Mouse (Mus musculus): ENCODE measurements around the gene Gm42957. TPM values are rescaled to one million over a fixed set of nuclear protein-coding genes. Genes with fewer than 3 reads are reported as not detected.
"Not testable (repeated sequence)": the region's sequence is repeated elsewhere in the genome, so short reads cannot be mapped to it uniquely, and the experiment has no call there.

The Gm42957 gene
- polyA plus RNA-seq, 1 experiment from 2014 or later = 0.08 TPM

- Histone ChIP-seq H3K9me3 (no peaks in the 10 kb centered on the region), H3K27ac (replicated peaks) (no peak overlapping the region), H3K4me3 (peak overlapping the region; percentile 55), H3K4me1 (peaks cover 79% of the 10 kb centered on the region), H3K27me3 (no peaks in the 10 kb centered on the region), H3K9ac (replicated peaks) (no peak overlapping the region), H3K36me3 (no peaks in the 10 kb centered on the region), H3K4me2 (replicated peaks) (peak overlapping the region; percentile 98; the same call in 1 of the 2 replicates)
- WGBS = 85% methylated on average over 3 of the region's 3 CpGs
- no peak for ATAC-seq (replicated peaks)
Measured at GRCm38 (mm10) chr3:96599411-96599810, 35.9 kb upstream of the Gm42957 start.

DNA sequence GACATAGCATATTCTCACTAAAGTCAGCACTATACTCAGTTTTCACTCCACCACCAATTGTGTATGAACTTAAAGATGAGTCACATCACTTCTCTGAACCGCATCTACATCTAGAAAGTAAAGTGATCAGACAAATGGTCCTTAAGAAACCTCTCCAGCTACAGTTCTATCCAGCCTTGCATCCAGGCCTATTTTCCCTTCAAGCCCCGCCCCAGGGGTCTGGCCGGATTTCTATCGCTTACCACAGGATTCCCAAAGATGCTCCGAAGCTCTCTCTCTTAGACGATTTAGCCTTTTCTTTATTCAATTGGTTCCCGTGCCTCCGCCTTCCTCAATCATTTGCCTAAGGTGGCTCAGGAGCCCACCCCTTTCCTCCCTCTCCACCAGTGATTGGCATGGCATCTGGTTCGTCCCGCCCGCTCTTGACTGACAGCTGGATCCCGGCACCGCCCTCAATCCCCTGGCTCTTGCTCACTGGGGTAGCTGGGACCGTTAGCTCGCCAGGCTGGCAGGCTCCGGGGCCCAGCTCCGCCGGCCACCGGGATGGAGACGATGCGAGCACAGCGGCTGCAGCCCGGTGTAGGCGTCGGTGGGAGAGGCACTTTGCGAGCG, 34.5 kb upstream of the Gm42957 start, which contains the start of gene Lix1l:
TSS of gene Lix1l (plus strand) at position 511 of the 612 bp plus-strand sequence.
- ATAC-seq (replicated peaks) = peak; percentile 94
- H3K9me3 ChIP-seq = no peaks in the 10 kb centered on the region
- peaks cover 84% of the 10 kb centered on the region for H3K4me1 ChIP-seq
- under 1% methylated on average over 25 of the region's 27 CpGs for WGBS
- H3K9ac ChIP-seq (replicated peaks) = peak within 1 kb of the TSS; percentile 94
- H3K4me2 ChIP-seq (replicated peaks) = peak within 1 kb of the TSS; percentile 54
- no peaks in the 10 kb centered on the region for H3K27me3 ChIP-seq
- H3K36me3 ChIP-seq = no peaks in the 10 kb centered on the region
- peak within 1 kb of the TSS; percentile 96 for H3K27ac ChIP-seq (replicated peaks)
- H3K4me3 ChIP-seq = peak within 1 kb of the TSS; percentile 86

- Histone ChIP-seq H3K9ac (replicated peaks) (peak overlapping the region; percentile 94), H3K4me3 (peak overlapping the region; percentile 86), H3K27me3 (no peaks in the 10 kb centered on the region), H3K4me2 (replicated peaks) (peak overlapping the region; percentile 54), H3K36me3 (no peaks in the 10 kb centered on the region), H3K9me3 (no peaks in the 10 kb centered on the region), H3K27ac (replicated peaks) (peak overlapping the region; percentile 96), H3K4me1 (peaks cover 81% of the 10 kb centered on the region)
- under 1% methylated on average over 20 of the region's 40 CpGs for WGBS
- ATAC-seq (replicated peaks) = peak; percentile 70
Measured at GRCm38 (mm10) chr3:96601251-96601787, 34.0 kb upstream of the Gm42957 start.

DNA sequence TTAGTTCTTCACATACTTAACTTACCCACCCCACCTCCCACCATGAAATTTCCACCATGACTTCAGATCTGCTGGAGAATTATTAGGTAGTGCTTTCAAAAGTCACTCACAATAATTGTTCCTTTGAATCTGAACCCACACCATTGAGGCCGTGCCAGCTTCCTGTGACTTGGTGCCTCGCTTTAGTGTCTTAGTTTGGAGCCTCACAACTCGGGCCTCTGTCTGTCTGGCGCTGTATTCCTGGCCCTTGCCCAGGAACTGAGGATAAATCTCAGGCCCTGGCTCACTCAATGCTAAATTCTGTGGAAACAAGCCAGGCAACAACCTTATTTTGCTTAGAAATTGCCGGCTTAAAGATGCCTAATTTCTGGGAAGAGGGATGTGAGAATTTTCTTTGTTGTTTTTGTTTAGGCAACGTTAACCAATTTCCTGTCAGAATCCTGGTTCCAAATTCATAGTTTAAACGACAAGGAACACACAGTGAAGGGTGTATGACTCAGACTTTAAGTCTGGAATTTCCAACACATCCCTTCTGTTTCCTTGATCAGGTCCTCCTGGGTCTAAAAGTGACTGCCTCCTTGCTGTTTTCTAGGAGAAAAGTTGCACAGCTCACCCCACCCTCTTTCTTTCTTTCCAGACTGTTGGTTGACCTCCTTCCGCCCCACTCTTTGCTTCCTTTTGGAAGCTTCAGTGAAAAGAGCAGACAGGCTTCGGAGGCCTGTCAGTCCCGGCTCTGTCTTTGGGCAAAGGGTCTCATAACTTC, 33.2 kb upstream of the Gm42957 start:
- ATAC-seq (replicated peaks) = no peak
- Histone ChIP-seq H3K4me3 (peak overlapping the region; percentile 86), H3K9me3 (no peaks in the 10 kb centered on the region), H3K4me2 (replicated peaks) (peak overlapping the region; percentile 54), H3K27me3 (no peaks in the 10 kb centered on the region), H3K4me1 (peaks cover 73% of the 10 kb centered on the region), H3K36me3 (no peaks in the 10 kb centered on the region), H3K27ac (replicated peaks) (peak overlapping the region; percentile 96), H3K9ac (replicated peaks) (peak overlapping the region; percentile 94)
- 6% methylated on average over 10 of the region's 10 CpGs for WGBS

GRCm38 (mm10) chr3:96602704-96603084, 32.6 kb upstream of the Gm42957 start:
- H3K4me3 ChIP-seq = peak overlapping the region; percentile 86
- WGBS = 33% methylated on average over 5 of the region's 5 CpGs
- no peaks in the 10 kb centered on the region for H3K36me3 ChIP-seq
- no peaks in the 10 kb centered on the region for H3K9me3 ChIP-seq
- no peaks in the 10 kb centered on the region for H3K27me3 ChIP-seq
- H3K27ac ChIP-seq (replicated peaks) = peak overlapping the region; percentile 96
- no peak for ATAC-seq (replicated peaks)
- peak overlapping the region; percentile 54 for H3K4me2 ChIP-seq (replicated peaks)
- H3K4me1 ChIP-seq = peaks cover 68% of the 10 kb centered on the region
- H3K9ac ChIP-seq (replicated peaks) = peak overlapping the region; percentile 94

GRCm38 (mm10) chr3:96603311-96603710, 32.0 kb upstream of the Gm42957 start:
- Histone ChIP-seq H3K4me2 (replicated peaks) (peak overlapping the region; percentile 54), H3K36me3 (no peaks in the 10 kb centered on the region), H3K4me3 (peak overlapping the region; percentile 86), H3K4me1 (peaks cover 62% of the 10 kb centered on the region), H3K9ac (replicated peaks) (peak overlapping the region; percentile 94), H3K27ac (replicated peaks) (peak overlapping the region; percentile 96), H3K9me3 (no peaks in the 10 kb centered on the region), H3K27me3 (no peaks in the 10 kb centered on the region)
- WGBS = 27% methylated on average over 5 of the region's 5 CpGs
- ATAC-seq (replicated peaks) = no peak

DNA sequence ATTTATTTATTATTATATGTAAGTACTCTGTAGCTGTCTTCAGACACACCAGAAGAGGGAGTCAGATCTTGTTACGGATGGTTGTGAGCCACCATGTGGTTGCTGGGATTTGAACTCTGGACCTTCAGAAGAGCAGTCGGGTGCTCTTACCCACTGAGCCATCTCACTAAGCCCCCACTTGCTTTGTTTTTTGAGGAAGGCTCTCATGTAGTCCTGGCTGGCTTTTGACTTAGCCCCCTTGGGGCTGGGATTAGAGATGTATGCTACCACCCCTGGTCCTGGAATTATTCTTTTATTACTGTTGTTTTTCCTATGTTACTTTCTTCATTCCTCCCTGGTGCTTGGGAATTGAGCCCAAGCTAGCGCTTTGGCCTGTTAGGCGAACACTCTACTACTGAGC, 29.3 kb upstream of the Gm42957 start:
- ATAC-seq (replicated peaks); H3K27ac ChIP-seq (replicated peaks); H3K9me3 ChIP-seq; H3K27me3 ChIP-seq; H3K9ac ChIP-seq (replicated peaks); H3K36me3 ChIP-seq; H3K4me2 ChIP-seq (replicated peaks); H3K4me3 ChIP-seq: not testable (repeated sequence)
- WGBS = 92% methylated on average over 4 of the region's 4 CpGs
- H3K4me1 ChIP-seq = peaks cover 43% of the 10 kb centered on the region

GRCm38 (mm10) chr3:96606618-96607017, 28.7 kb upstream of the Gm42957 start:
- no peak overlapping the region for H3K27ac ChIP-seq (replicated peaks)
- H3K4me3 ChIP-seq = no peak overlapping the region
- WGBS = 93% methylated on average over 4 of the region's 4 CpGs
- no peaks in the 10 kb centered on the region for H3K27me3 ChIP-seq
- H3K9ac ChIP-seq (replicated peaks) = no peak overlapping the region
- H3K36me3 ChIP-seq = no peaks in the 10 kb centered on the region
- no peak for ATAC-seq (replicated peaks)
- H3K4me1 ChIP-seq = peaks cover 43% of the 10 kb centered on the region
- H3K4me2 ChIP-seq (replicated peaks) = no peak overlapping the region
- H3K9me3 ChIP-seq = no peaks in the 10 kb centered on the region

GRCm38 (mm10) chr3:96617941-96618340, 17.3 kb upstream of the Gm42957 start:
- Histone ChIP-seq H3K36me3 (peaks cover 60% of the 10 kb centered on the region), H3K4me3 (no peak overlapping the region), H3K27me3 (no peaks in the 10 kb centered on the region), H3K27ac (replicated peaks) (no peak overlapping the region), H3K9me3 (no peaks in the 10 kb centered on the region), H3K4me1 (no peaks in the 10 kb centered on the region), H3K9ac (replicated peaks) (no peak overlapping the region), H3K4me2 (replicated peaks) (no peak overlapping the region)
- WGBS = 96% methylated on average over 3 of the region's 3 CpGs
- ATAC-seq (replicated peaks) = no peak

DNA sequence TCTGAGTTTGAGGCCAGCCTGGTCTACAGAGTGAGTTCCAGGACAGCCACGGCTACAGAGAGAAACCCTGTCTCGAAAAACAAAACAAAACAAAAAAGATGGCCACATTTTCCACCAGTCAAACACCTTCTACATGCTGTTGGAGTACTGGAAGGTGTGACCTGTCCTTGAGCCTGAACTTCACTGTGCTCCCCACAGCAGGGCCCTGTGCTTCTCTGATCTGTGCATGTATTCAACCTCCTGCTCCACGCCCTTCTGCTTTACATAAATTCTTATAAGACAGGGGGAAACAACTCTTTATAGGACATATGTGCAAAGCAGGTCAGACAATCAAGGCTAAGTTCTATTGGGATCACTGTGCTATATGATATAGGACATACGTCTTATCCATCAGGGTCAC, 12.1 kb upstream of the Gm42957 start:
- no peak overlapping the region for H3K9ac ChIP-seq (replicated peaks)
- no peaks in the 10 kb centered on the region for H3K4me1 ChIP-seq
- H3K4me2 ChIP-seq (replicated peaks) = no peak overlapping the region
- H3K27me3 ChIP-seq = no peaks in the 10 kb centered on the region
- H3K9me3 ChIP-seq = no peaks in the 10 kb centered on the region
- no peak for ATAC-seq (replicated peaks)
- H3K36me3 ChIP-seq = peaks cover 62% of the 10 kb centered on the region
- WGBS = 89% methylated on average over 4 of the region's 4 CpGs
- H3K4me3 ChIP-seq = no peak overlapping the region
- H3K27ac ChIP-seq (replicated peaks) = no peak overlapping the region

GRCm38 (mm10) chr3:96629729-96630600, 5.3 kb upstream of the Gm42957 start, which contains the start of gene Rbm8a:
Gene Rbm8a (plus strand): TSS chr3:96629933.
- under 1% methylated on average over 48 of the region's 48 CpGs for WGBS
- ATAC-seq (replicated peaks) = peak; percentile 95

More at GRCm38 (mm10) chr3:96629729-96630600, 5.3 kb upstream of the Gm42957 start, which contains the start of gene Rbm8a:
- H3K4me2 ChIP-seq (replicated peaks) = peak within 1 kb of the TSS; percentile 83
- H3K4me3 ChIP-seq = peak within 1 kb of the TSS; percentile 63
- H3K9me3 ChIP-seq = no peaks in the 10 kb centered on the region
- H3K36me3 ChIP-seq = peaks cover 37% of the 10 kb centered on the region
- peak within 1 kb of the TSS; percentile 82 for H3K27ac ChIP-seq (replicated peaks)
- peak within 1 kb of the TSS; percentile 61 for H3K9ac ChIP-seq (replicated peaks)
- peaks cover 21% of the 10 kb centered on the region for H3K4me1 ChIP-seq
- no peaks in the 10 kb centered on the region for H3K27me3 ChIP-seq

All from forebrain, embryonic 15.5 days (tissue).